Mouse (Mus musculus): ENCODE measurements around the gene Emb.
"Not testable (repeated sequence)": the region's sequence is repeated elsewhere in the genome, so short reads cannot be mapped to it uniquely, and the experiment has no call there.

Gene Emb
- long read RNA-seq, experiment 1, transcript Emb-201 (9 exons, 2,923 nt) = major isoform, 17 of 18 reads
- long read RNA-seq, experiment 1, partial matches to known transcripts = 1 of 18 reads
- long read RNA-seq, experiment 1, other reads (novel, unspliced or antisense) = 0 of 18 reads
- long read RNA-seq, experiment 2, transcript Emb-201 (9 exons, 2,923 nt) = major isoform, 18 of 20 reads
- long read RNA-seq, experiment 2, partial matches to known transcripts = 1 of 20 reads
- long read RNA-seq, experiment 2, other reads (novel, unspliced or antisense) = 1 of 20 reads

GRCm38 (mm10) chr13:117208236-117208635, at the start of gene Emb:
Emb (plus strand) TSS chr13:117208536.
- intact Hi-C loops (cut with DNase I) = no loop called here

DNA sequence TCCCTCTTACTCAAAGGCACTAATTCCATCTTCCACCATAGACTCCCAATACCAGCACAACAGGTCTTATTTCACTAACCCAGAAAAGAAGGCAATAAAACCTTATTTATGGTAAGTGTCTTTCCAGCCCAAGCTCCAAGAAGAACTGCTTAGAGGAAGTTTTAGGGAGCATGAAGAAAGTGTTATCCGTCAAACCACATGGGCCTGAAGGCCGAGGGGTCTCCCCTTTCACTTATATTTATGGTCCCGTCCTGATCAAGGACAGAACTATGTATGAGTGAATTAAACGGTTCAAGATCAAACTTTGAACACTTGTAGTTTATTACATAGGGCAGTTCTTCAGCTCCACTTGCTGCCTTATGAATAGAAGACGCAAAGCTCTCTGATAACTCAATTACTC, 44.4 kb upstream of the Emb start:
- intact Hi-C loops (cut with DNase I) = no loop called here

DNA sequence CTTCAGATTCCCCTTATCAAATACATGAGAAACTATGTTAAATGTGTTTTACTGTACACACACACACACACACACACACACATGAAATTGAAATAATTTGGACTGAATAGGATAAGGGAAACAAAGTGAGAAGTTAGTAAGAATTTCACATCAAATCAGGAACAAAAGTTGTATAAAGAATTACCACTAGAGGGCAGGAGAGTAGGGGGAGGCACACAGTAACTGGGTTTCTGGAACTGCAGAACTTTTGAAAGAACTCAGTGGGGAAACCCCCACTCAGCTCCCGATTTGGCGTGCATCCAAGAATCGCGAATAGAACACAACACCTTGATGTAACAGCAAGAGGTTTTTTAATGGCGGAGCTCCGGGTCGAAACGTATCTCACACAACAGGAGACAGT, 43.3 kb upstream of the Emb start:
- intact Hi-C loops (cut with DNase I) = no loop called here

GRCm38 (mm10) chr13:117180912-117181311, 27.4 kb upstream of the Emb start:
- intact Hi-C loops (cut with DNase I) = not testable (repeated sequence)

DNA sequence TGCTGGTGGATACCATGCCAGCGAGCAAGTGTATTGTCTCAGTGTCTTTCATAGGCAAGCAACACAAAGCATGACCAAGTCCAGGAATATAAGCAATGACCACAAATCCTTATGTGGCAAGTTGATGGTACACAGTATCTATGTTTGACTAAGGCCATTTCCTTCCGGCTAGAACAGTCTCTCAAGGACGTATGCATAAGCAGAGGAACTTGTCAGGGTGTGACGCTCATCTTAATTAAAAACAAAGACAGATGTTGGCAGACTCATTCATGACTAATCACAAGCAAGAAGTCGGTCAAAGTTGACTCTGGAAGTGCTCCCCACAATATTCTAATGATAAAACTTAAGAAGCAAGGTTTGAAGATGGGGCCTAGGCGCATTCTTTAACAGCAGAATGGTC, 25.0 kb upstream of the Emb start:
- intact Hi-C loops (cut with DNase I) = no loop called here

DNA sequence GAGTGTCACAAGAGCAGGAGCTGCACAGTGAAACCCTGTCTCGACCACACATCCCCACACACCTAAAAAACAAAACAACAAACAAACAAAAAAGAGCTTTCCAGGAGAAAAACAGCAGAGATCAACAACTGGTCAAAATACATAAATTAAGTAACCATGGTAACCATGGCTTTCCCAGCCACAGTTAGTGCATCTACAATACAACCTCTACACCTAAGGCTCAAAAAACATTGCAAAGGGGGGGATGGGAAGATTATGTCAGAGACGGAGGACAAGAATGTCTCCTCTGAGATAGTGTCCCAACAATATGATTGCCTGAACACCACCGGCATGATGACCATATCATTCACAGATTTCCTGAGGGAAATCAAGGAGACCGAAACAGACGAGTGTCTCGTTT, 23.0 kb upstream of the Emb start:
- intact Hi-C loops (cut with DNase I) = no loop called here

DNA sequence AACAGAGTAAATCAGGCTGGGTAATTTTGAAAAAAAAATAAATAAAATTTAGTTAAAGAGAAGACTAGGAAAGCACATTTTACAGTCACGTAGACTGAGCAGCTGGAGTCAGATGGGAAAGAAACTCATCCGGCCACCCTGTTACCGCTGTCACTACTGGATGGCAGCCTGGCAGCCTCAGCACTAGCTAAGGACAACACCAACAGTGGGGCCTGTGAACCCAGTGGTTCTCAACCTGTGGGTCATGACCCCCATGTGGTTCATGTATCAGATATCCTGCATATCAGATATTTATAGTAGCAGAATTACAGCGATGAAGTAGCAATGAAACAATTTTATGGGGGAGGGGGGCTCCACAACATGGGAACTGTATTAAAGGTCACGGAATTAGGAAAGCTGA, 16.2 kb upstream of the Emb start:
- intact Hi-C loops (cut with DNase I) = no loop called here

DNA sequence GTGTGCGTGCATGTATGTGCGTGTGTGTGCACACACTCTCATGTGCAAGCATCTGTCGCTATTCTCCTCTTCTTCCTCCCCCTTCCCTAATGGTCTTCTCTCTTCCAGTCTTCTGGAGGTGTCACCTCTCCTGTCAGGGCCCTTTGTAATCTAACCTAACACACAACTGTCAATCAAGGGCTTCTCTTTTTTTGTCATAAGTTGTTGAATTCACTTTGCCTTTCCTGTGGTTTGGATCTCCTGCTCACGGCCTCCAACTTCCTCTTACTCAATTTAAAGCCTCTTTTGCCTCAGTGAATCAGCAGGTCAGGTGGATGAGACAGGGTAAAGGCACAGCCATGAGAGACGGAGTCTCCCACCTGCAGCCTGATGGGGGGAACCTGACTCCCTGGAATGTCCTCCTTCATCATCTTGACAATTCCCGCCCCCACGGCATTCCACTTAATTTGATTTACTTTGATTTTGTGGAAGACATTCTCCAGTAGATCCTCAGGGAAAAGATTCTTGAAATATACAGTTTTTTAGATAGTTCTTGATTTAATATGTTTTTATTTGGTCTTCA, 14.8 kb upstream of the Emb start:
- intact Hi-C loops (cut with DNase I) = no loop called here

- intact Hi-C loops (cut with DNase I) = no loop called here
These were observed 12.5 kb upstream of the Emb start for GRCm38 (mm10) chr13:117195569-117196495.

- intact Hi-C loops (cut with DNase I) = no loop called here
These were observed 10.7 kb upstream of the Emb start for GRCm38 (mm10) chr13:117197666-117198065.

- intact Hi-C loops (cut with DNase I) = no loop called here
These were observed 9.8 kb upstream of the Emb start for GRCm38 (mm10) chr13:117198402-117199083.

GRCm38 (mm10) chr13:117202755-117203471, 5.4 kb upstream of the Emb start:
- intact Hi-C loops (cut with DNase I) = loop anchor here (2.0 to 5.0 kb wide), 2 partner anchors 82 to 109 kb away; no protein-coding TSS in a partner anchor

- intact Hi-C loops (cut with DNase I) = loop anchor here (5.0 kb wide), 1 partner anchor 108 kb away; no protein-coding TSS in a partner anchor
These were observed 3.7 kb upstream of the Emb start for GRCm38 (mm10) chr13:117204685-117205084.

DNA sequence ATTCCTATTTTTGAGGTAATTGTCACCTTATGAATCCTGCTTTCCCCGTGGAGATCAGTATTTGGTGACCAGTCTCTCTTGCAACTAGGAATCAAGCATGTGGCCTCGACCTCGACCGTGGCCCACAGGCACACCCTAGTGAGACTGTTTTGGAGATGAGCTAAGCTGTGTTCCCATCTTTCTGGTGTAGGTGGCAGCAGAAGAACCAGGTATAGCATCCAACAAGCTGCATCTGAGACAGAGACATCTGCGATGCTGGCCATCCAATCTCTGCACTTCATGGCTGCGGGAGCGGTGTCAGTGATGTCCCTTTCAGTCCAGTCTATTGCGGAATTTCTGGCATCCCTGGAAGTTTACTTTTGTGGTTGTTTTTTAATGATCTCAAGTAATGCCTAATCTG, 2.3 kb upstream of the Emb start:
- intact Hi-C loops (cut with DNase I) = no loop called here

- intact Hi-C loops (cut with DNase I) = no loop called here
These were observed 3.1 kb downstream of the Emb start for GRCm38 (mm10) chr13:117211386-117211875.

DNA sequence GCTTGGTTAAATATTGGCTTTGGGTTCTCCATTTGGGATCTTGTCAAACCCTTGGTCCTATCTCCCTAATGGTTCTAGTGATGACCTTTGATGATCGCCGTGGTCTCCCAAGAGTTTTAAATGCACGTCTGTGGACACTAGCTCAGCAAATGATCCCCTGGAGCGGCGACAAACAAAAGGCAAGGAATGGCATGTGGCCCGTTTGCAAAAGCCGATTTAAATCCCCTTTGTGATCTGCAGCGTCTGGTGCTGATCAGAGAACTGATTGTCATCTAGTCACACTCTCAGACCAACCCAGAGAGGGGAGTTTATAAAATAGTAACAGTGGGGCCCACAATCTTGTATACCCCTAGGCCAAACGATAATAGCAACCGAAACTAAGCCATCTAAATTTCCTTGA, 7.1 kb downstream of the Emb start:
- intact Hi-C loops (cut with DNase I) = no loop called here

DNA sequence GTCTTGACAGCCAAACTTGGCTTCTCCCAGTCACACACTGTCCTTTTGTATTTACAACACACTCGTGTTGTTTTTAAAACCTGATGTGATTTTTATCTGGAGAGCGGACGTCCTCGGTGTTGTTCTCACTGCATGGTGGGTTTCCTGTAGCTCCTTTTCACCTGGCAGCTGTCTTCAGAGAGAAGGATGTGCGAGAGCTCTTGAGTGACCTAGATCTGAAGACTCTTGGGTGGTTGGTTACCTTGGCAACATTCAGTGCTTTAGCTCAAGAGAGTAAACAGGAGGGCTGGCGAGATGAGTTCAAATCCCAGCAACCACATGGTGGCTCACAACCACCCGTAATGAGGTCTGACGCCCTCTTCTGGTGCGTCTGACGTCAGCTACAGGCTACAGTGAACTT, 7.8 kb downstream of the Emb start:
- intact Hi-C loops (cut with DNase I) = no loop called here

DNA sequence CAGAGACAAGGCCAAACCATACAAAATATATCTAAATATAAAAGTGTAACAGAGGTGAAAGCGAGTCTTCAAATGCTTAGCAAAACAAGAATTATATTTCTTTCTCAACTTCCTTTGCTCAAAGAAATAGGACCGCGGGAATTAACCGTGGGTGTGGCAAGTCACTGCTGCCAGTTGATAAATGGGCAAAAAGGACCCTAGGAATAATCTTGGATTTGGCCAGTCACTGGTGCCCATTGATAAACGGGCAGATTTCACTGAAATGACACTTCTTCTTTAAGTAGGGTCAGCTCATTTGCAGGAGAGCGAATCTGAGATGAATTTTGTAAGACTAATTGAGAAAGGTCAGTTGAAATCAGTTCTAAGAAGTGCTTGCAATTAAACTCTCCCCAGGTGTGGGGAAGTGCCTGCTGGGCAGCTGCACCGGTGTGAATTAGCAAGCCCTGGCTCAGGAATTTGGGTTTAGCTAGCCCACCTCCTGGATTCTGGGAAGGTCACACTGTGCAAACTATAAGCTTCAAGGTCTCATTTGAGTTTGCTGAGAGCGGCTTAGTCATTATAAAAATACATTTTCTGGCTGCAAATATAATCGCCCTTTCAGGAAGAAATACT, 8.5 kb downstream of the Emb start:
- intact Hi-C loops (cut with DNase I) = no loop called here

DNA sequence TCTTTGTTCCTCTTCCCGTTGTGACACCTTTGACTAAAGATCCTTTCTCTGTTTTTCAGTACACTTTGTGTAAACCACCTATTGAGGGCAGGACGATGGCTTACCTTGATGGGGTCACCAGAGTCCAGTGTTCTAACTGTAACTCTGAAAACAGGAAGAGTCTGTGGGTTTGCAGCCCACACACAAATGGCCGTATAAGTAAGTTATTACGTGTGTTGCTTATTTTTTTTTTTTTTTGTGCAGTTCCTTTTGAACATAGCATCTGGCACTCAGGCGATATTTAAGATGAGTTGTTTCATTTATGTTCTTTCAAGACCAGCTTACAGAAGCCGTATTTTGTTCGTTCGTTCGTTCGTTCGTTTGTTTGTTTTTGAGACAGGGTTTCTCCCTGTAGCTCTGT, 9.3 kb downstream of the Emb start:
- intact Hi-C loops (cut with DNase I) = no loop called here

DNA sequence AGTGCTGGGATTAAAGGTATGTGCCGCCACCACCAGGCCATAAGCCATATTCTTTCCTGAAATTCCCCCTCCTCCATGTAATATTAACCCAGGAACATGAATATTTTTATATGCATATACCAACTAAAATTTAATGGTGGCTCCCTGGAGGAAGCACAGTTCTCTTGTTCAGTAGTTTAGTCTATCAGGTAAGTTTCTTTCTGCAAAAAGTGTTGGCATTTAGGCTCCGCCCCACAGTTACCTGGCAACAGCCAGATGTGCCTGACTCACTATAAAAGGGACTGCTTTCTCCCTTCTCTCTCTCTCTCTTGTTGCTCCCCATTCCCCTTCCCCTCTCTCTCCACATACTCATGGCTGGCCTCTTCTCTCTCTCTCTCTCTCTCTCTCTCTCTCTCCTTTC, 9.8 kb downstream of the Emb start:
- intact Hi-C loops (cut with DNase I) = no loop called here
